Mouse (Mus musculus): Measurements from ENCODE around the gene Cds1.

Gene Cds1

GRCm38 (mm10) chr5:101811296-101812169 is 46.6 kb downstream of the Cds1 start:
- ChIA-PET POLR2A (interaction anchor here in 2 of 4 experiments (0.6 to 2.6 kb wide), 7 partner anchors 8 to 1393 kb away, joined by 3 to 12 read pairs (median 4); no protein-coding TSS in a partner anchor), CTCF (interaction anchor here in 3 of 4 experiments (1.1 to 2.6 kb wide), 3 partner anchors 10 to 44 kb away, joined by 5 to 14 read pairs (median 6); no protein-coding TSS in a partner anchor)

GRCm38 (mm10) chr5:101816822-101817221 is 51.9 kb downstream of the Cds1 start:
- POLR2A ChIA-PET = no interaction called here
- CTCF ChIA-PET = no interaction called here

- ChIA-PET POLR2A (interaction anchor here in 2 of 4 experiments (0.7 to 2.3 kb wide), 7 partner anchors 8 to 28 kb away, joined by 3 to 6 read pairs (median 5); no protein-coding TSS in a partner anchor), CTCF (interaction anchor here in 2 of 4 experiments (0.6 to 1.9 kb wide), 7 partner anchors 9 to 1872 kb away, joined by 3 to 5 read pairs (median 4); no protein-coding TSS in a partner anchor)
Measured at GRCm38 (mm10) chr5:101819216-101819615, 54.3 kb downstream of the Cds1 start.

- POLR2A ChIA-PET = interaction anchor here in 2 of 4 experiments (0.7 to 2.4 kb wide), 9 partner anchors 8 to 28 kb away, joined by 3 to 6 read pairs (median 5); no protein-coding TSS in a partner anchor
- CTCF ChIA-PET = interaction anchor here in 3 of 4 experiments (0.6 to 1.9 kb wide), 7 partner anchors 10 to 1873 kb away, joined by 3 to 5 read pairs (median 4); no protein-coding TSS in a partner anchor
Measured at GRCm38 (mm10) chr5:101819844-101820243, 54.9 kb downstream of the Cds1 start.

- ChIA-PET CTCF (interaction anchor here (0.6 to 2.0 kb wide), 6 partner anchors 10 to 898 kb away, joined by 3 to 5 read pairs (median 4); no protein-coding TSS in a partner anchor), POLR2A (interaction anchor here in 2 of 4 experiments (0.8 to 2.5 kb wide), 10 partner anchors 10 to 26 kb away, joined by 3 to 12 read pairs (median 5); no protein-coding TSS in a partner anchor)
Measured at GRCm38 (mm10) chr5:101821052-101821451, 56.1 kb downstream of the Cds1 start.

- CTCF ChIA-PET = interaction anchor here in 3 of 4 experiments (0.5 to 2.0 kb wide), 5 partner anchors 11 to 898 kb away, joined by 3 to 5 read pairs (median 4); no protein-coding TSS in a partner anchor
- POLR2A ChIA-PET = interaction anchor here in 3 of 4 experiments (0.6 to 2.5 kb wide), 11 partner anchors 9 to 48 kb away, joined by 3 to 12 read pairs (median 4); no protein-coding TSS in a partner anchor
Measured at GRCm38 (mm10) chr5:101821491-101822310, 56.8 kb downstream of the Cds1 start.

GRCm38 (mm10) chr5:101822311-101822670 is 57.4 kb downstream of the Cds1 start:
- CTCF ChIA-PET = interaction anchor here in 3 of 4 experiments (0.5 to 2.0 kb wide), 4 partner anchors 11 to 179 kb away, joined by 3 to 8 read pairs (median 5); partner anchors contain the start of gene Cds1 (in 1 of the 3)
- POLR2A ChIA-PET = interaction anchor here in 3 of 4 experiments (0.6 to 2.5 kb wide), 9 partner anchors 9 to 47 kb away, joined by 3 to 12 read pairs (median 4); no protein-coding TSS in a partner anchor

- POLR2A ChIA-PET = interaction anchor here in 3 of 4 experiments (0.9 to 5.1 kb wide), 10 partner anchors 10 to 160 kb away, joined by 3 to 32 read pairs (median 4); partner anchors contain the start of gene Nkx6-1 (in 1 of the 3)
- CTCF ChIA-PET = interaction anchor here in 3 of 4 experiments (0.6 to 2.1 kb wide), 4 partner anchors 9 to 301 kb away, joined by 3 to 8 read pairs (median 4); no protein-coding TSS in a partner anchor
Measured at GRCm38 (mm10) chr5:101825111-101825911, 60.4 kb downstream of the Cds1 start.

- ChIA-PET CTCF (interaction anchor here in 3 of 4 experiments (0.5 to 1.6 kb wide), 7 partner anchors 10 to 247 kb away, joined by 3 to 7 read pairs (median 3); no protein-coding TSS in a partner anchor), POLR2A (interaction anchor here in 3 of 4 experiments (0.8 to 5.1 kb wide), 11 partner anchors 9 to 113 kb away, joined by 3 to 32 read pairs (median 5); no protein-coding TSS in a partner anchor)
Measured at GRCm38 (mm10) chr5:101826531-101826970, 61.6 kb downstream of the Cds1 start.

- CTCF ChIA-PET = interaction anchor here in 3 of 4 experiments (1.1 to 1.6 kb wide), 5 partner anchors 9 to 246 kb away, joined by 3 to 7 read pairs (median 3); no protein-coding TSS in a partner anchor
- POLR2A ChIA-PET = interaction anchor here in 3 of 4 experiments (0.7 to 5.1 kb wide), 9 partner anchors 8 to 114 kb away, joined by 3 to 32 read pairs (median 6); no protein-coding TSS in a partner anchor
Measured at GRCm38 (mm10) chr5:101827477-101827876, 62.5 kb downstream of the Cds1 start.

- ChIA-PET CTCF (interaction anchor here in 1 of 4 experiments (1.3 kb wide), 1 partner anchor 26 kb away, joined by 5 read pairs; no protein-coding TSS in a partner anchor), POLR2A (interaction anchor here in 1 of 4 experiments (1.4 kb wide), 1 partner anchor 15 kb away, joined by 5 read pairs; no protein-coding TSS in a partner anchor)
Measured at GRCm38 (mm10) chr5:101828932-101829331, 64.0 kb downstream of the Cds1 start.

- POLR2A ChIA-PET = interaction anchor here in 2 of 4 experiments (1.3 to 1.4 kb wide), 4 partner anchors 9 to 24 kb away, joined by 3 to 5 read pairs (median 4); no protein-coding TSS in a partner anchor
- CTCF ChIA-PET = interaction anchor here in 1 of 4 experiments (1.3 kb wide), 1 partner anchor 25 kb away, joined by 5 read pairs; no protein-coding TSS in a partner anchor
Measured at GRCm38 (mm10) chr5:101830180-101830579, 65.2 kb downstream of the Cds1 start.

- ChIA-PET CTCF (interaction anchor here in 2 of 4 experiments (0.5 to 0.7 kb wide), 2 partner anchors 115 to 118 kb away, joined by 3 to 4 read pairs; no protein-coding TSS in a partner anchor), POLR2A (no interaction called here)
Measured at GRCm38 (mm10) chr5:101832042-101832441, 67.1 kb downstream of the Cds1 start.

- CTCF ChIA-PET = interaction anchor here in 3 of 4 experiments (1.0 to 3.3 kb wide), 4 partner anchors 14 to 22 kb away, joined by 3 to 15 read pairs (median 6); no protein-coding TSS in a partner anchor
Measured at GRCm38 (mm10) chr5:101832991-101833390, 68.1 kb downstream of the Cds1 start.

GRCm38 (mm10) chr5:101833875-101834274 is 68.9 kb downstream of the Cds1 start:
- CTCF ChIA-PET = interaction anchor here in 3 of 4 experiments (0.6 to 3.3 kb wide), 9 partner anchors 9 to 921 kb away, joined by 3 to 15 read pairs (median 4); no protein-coding TSS in a partner anchor

More at GRCm38 (mm10) chr5:101832991-101833390, 68.1 kb downstream of the Cds1 start:
- POLR2A ChIA-PET = interaction anchor here in 2 of 4 experiments (2.0 to 5.9 kb wide), 3 partner anchors 12 to 15 kb away, joined by 8 to 80 read pairs (median 57); no protein-coding TSS in a partner anchor

GRCm38 (mm10) chr5:101836221-101836620 is 71.3 kb downstream of the Cds1 start:
- ChIA-PET POLR2A (interaction anchor here in 3 of 4 experiments (0.7 to 5.9 kb wide), 25 partner anchors 8 to 220 kb away, joined by 3 to 80 read pairs (median 5); no protein-coding TSS in a partner anchor), CTCF (interaction anchor here in 3 of 4 experiments (0.7 to 3.3 kb wide), 6 partner anchors 9 to 58 kb away, joined by 3 to 15 read pairs (median 7); no protein-coding TSS in a partner anchor)

More at GRCm38 (mm10) chr5:101833875-101834274, 68.9 kb downstream of the Cds1 start:
- POLR2A ChIA-PET = interaction anchor here in 2 of 4 experiments (1.5 to 5.9 kb wide), 7 partner anchors 9 to 230 kb away, joined by 3 to 80 read pairs (median 19); no protein-coding TSS in a partner anchor
